Mouse (Mus musculus) heart, postnatal 4 days (tissue): ENCODE measurements at regions not wholly inside any gene's neighbourhood (a gene's known extent, or its start where the extent isn't known, plus 50 kb on each side); places are given as distances from the start of the nearest gene placed in this dataset.

Experiments
- DNase-seq: peaks from one replicate; pipeline ENCODE4 v3.0.0; 2021

DNA sequence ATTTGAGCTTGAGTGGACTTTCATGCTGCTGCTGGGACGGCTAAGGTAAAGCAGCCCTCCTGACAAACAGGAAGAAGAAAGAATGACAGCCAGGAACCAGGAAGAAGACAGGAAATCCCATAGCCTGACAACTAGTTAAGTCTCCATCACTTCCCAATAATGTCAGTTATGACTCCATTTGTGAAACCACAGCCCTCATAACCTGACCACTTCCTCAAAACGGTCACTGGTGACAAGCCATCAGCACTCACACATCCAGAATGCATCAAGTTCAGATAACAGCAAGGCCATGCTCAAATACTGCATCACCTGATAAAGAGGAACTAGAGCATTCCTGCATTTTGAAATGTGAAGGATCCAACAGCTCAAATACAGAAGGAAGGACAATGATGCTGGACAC is 288.3 kb downstream of the Zfp706 start:
- no peak for DNase-seq

DNA sequence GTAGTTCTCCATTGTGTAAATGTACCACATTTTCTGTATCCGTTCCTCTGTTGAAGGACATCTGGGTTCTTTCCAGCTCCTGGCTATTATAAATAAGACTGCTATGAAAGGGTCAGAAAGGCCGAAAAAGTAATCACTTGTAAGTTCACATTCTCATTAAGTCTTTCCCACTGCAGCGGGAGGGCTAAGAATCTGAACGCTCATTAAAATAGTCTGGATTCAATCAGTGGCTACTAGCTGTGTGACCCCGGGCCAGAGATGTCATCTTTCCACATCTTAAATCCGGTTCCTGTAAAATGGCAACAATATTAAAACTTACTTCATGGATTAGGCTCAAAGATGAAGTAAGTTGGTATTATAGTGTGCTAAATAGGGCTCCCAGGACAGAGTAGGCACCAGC is 289.7 kb downstream of the Zfp706 start:
- DNase-seq: no peak

DNA sequence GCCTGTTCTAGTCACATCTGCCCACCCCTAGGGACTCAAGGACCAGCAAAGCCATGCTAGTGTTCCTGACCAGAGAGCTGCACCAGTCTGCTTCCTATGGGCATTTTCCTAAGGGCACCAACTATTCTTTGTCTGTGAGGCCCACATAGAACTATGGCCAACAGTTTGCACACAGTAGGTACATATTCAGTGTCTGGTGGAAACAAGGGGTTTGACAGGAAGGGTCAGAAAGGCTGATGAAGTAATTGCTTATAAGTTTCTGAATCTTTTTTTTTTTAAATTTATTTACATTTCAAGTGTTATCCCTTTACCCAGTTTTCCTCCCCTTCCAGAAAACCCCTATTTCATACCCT is 290.9 kb downstream of the Zfp706 start:
- DNase-seq: no peak

GRCm38 (mm10) chr15:36715745-36716685 is 291.6 kb downstream of the Zfp706 start:
- peak; percentile 71 for DNase-seq

- no peak for DNase-seq
These were observed 292.4 kb downstream of the Zfp706 start for GRCm38 (mm10) chr15:36715159-36715558.

GRCm38 (mm10) chr15:36709788-36710187 is 297.8 kb downstream of the Zfp706 start:
- no peak for DNase-seq

- DNase-seq: peak; percentile 86
These were observed 299.1 kb downstream of the Zfp706 start for GRCm38 (mm10) chr15:36708471-36708870.

DNA sequence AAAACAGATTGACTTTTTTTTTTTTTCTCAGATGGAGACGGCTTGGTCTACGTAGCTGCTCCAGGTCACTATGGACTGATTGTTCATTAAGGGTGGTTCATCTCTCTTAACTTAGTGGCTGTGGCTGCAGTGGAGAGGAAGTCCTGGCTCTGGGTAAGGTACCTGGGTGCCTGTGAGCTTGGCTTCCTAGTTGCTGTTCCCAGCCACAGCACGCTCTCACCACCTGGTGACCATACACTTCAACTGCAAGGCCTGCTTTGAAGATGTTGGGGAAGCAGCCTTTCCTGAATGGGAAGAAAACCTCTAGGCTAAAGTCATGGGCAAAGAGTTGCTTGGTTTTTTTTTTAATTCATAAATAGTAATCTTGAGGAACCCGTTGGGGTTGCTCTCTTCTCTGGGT is 301.6 kb downstream of the Zfp706 start:
- peak; percentile 71 for DNase-seq

DNA sequence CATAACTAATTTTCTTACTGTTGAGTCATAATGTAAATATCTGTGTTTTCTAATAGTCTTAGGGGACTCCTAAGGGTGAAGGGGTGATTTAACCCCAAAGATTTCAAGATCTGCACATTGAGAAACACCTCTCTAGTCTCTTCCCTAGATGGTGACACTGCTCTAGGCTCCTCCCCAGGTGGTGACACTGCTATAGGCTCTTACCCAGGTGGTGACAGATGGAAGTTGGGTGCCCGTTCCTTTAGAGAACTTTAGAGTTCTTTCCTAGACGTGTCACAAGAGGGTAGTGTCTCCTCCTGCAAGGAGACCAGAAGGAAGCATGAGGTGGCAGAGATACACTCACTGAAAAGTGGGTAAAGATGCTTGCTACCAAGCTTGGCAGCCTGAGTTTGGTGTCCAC is 302.2 kb downstream of the Zfp706 start:
- DNase-seq: no peak

DNA sequence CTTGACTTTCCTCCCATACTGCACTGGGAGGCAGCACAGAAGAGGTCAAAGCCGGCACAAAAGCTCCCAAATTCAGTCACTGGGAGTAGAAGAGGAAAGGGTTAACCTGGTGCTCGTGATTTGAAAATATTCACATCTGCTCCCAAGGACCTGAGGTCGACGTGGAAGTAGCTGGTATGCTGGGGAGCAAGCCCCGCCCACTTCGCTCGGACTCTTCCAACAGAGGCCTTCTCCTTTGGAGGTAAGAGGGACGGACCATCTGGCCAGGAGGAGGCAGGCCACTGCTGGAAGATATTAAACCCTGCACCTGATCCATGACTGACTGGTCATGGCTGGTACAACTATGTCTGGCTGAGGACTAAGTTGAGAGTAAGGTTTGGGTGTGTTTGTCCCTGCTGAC is 305.7 kb downstream of the Zfp706 start:
- no peak for DNase-seq

DNA sequence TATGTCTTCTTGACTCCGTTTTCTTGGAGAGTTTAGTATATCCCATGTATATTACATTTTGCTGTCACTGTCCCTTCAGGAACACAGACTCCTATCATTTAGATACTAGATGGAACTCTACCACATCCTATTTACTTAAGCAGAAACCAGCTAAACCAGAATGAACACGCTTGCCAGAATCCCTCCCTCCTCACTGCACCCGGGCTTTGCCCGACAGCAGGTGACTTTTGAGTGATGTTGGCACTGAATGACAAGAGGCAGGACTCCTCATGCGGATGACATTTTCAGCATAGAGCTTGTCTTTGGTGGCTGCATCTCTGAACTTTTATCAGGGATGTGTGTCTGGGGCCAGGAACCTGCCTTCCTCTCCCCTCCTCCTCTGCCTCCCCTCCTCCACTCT is 307.4 kb downstream of the Zfp706 start:
- no peak for DNase-seq

DNA sequence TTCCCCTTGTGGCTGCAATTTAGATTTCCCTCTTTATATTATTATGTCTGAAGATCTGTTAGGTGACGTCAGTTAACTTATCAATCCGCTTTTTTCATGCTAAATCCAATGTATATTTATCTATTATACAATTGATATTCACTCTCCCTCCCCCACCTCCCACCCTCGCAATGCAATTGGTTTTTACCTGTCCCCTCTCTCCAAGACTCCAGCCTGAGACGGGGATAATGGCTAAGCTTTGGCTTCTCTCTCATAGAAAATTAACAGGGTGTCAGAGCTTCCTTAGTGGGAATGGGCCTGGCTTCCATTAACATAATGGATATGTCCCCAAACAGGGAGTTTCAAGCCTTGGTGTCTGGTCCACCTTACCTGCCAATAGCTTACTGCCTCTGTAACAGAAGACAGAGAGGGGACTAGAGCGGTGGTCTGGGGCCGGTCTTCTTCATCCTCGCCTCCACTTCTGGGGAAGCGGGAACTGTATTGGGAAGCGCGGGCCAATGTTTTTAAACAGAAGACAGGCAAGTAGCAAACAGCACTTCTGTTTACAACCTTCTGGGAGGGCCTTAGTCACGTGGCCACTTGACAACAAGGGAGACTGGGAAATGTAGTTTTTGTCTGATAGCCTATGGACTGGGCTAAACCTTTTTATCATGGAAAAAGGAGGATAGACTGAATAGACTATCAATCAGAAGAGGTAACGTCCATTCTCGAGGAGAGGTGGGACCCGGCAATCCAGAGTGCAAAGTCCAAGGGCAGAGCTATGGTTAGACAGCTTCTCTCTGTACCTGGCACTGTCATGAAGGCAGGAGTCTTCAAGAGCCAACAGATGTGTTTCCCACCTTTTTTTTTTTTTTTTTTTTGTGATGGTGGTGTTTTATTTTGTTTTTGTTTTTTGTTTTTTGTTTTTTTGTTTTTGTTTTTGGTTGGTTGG is 312.1 kb downstream of the Zfp706 start:
- DNase-seq: no peak

DNA sequence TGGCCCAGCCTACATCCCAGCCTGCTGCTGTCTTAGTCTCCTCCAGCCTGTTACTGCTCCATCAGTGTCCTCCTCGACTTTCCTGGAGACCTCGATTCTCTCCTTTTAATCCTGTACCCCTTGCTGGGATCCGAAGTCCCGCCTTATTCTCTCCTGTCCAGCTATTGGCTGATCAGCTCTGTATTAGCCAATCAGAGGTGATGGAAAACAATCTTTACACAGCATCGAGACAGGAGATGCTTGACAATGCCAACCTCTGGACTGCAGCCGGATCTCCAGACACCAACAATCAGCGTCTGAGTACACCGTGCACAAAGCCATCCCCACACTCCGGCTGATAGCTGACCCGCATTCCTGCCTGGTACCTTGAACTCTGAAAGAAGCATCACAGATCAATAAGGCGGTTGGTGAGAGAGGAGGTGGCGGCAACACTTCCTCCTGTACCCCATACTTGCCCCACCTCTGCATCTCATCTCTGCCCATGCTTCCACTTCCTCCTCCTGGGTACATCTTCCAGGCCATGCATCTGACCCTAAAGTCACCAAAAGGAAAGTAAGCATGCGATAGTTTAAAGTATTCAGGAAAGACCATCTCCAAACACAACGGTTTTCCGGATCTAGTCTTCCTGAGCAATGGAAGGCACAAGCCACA is 316.4 kb downstream of the Zfp706 start:
- DNase-seq: no peak

DNA sequence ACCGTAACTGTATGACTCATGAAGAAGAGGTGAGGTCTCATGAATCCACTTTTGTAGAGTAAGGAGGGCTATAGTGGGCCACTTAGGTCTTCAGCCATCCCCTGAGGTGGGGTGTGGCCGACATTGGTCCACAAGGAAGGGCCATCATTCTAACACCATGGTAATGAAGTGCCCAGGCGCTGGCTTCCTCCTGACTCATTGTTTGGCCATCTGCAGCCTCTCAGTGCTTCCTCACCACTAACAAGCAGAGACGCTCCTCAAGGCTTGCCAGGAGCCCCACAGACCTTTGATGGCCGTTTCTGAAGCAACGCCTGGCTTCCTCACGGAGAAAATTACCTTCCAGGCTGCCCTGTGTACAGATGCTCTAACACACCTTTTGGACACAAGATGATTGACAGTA is 317.7 kb downstream of the Zfp706 start:
- DNase-seq: no peak

GRCm38 (mm10) chr15:36689301-36689700 is 318.3 kb downstream of the Zfp706 start:
- no peak for DNase-seq

- no peak for DNase-seq
These were observed 319.4 kb downstream of the Zfp706 start for GRCm38 (mm10) chr15:36688051-36688754.

GRCm38 (mm10) chr15:36684684-36685083 is 322.9 kb downstream of the Zfp706 start:
- no peak for DNase-seq

- no peak for DNase-seq
These were observed 324.7 kb downstream of the Zfp706 start for GRCm38 (mm10) chr15:36682832-36683231.

DNA sequence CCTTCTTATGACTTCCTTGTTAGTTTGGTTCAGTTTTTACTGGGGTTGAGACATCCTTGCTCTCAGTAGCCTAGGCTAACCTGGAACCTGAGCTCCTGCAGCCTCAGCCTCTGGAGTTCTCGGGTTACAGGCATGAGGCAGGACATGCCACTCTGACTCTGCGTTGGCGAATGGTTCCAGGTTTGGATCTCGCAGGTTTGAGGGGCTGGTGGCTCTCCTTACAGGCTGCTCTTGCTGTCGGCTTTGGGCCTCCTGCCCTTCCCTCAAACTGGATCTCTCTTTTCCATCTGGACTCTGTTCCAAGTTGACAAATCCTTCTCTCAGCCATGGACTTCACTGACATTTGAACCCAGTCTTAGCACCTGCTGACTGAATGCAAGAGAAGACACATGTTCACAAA is 325.4 kb downstream of the Zfp706 start:
- DNase-seq: no peak

GRCm38 (mm10) chr15:36680361-36681140 is 327.0 kb downstream of the Zfp706 start:
- DNase-seq: no peak

GRCm38 (mm10) chr15:36679577-36679976 is 328.0 kb downstream of the Zfp706 start:
- DNase-seq: no peak
